Mouse (Mus musculus): ENCODE measurements around the gene Ddr2. TPM values are rescaled to one million over a fixed set of nuclear protein-coding genes. Genes with fewer than 3 reads are reported as not detected.

Ddr2 gene
- polyA plus RNA-seq (2012; rRNA removed) (0.40 and 0.47 TPM in 2 replicates), polyA plus RNA-seq (2014; fragmentation: Nextera tagmentation; extraction: Ambion mirVana) (0.72 and 0.86 TPM in 2 replicates)

DNA sequence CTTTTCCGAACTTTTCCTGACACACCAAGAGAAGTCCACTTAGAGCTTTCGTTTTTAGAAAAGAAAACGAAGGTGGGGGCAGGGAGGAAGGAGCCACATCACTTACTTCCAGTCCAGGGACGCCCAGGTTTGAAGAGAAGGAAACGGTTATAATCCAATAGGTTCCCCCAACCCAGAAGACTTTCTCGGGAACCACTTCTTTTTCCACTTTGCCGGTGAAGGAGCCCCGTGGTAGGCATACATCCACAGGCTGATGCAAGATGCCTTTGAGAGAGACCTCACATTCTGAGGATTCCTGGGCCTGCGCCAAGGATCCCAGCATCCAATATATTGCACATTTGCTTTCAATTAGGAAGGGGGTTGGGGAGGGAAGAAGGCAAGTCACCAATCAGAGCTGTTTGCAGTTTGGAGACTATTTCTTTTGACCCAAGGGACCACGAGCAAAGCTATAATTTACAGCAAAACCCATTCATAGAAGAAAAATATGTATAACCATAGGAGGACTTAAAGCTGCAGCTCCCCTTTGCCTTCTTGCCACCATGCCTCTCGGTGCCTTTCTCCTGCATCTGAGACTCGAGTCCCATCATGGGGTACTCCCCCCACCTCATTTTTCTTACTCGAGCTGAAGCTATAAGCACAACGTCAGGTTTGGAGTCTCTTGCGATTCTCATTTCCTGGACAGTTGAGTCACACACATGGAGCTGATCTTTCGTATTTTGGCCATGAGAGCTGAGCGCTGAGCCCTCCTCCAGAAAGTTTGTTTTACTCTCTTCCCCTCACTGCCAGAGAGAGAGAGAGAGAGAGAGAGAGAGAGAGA, at the start of gene Ddr2:
Ddr2 (minus strand) TSS at position 247 of the 817 bp plus-strand sequence.
- no peak within 1 kb of the TSS for H3K9ac ChIP-seq (replicated peaks)
- peak within 1 kb of the TSS in 1 of 2 experiments; percentile 17; a peak in 1 of 4 replicates for H3K4me3 ChIP-seq (ENCODE audit: insufficient read depth in 1 of 2, low read depth in 2 of 2, low read length in 2 of 2)
- H3K27me3 ChIP-seq (ENCODE audit: control insufficient read depth, insufficient read depth, low read length) = no peaks in the 10 kb centered on the region
- TF ChIP-seq EP300 (IDR thresholded peaks at IDR 0.05; ENCODE audit: low read depth) (no peak), CTCF (IDR thresholded peaks at IDR 0.05; ENCODE audit: low read depth) (no peak)
- WGBS (ENCODE audit: insufficient replicate concordance) = 58% methylated on average over 17 of the region's 17 CpGs
- no peak within 1 kb of the TSS for H3K27ac ChIP-seq
- ATAC-seq (ENCODE audit: insufficient read depth) = no peak
- no peak within 1 kb of the TSS for H3K4me2 ChIP-seq (ENCODE audit: low read depth)
- no peak for DNase-seq (ENCODE audit: low read depth in 3 of 3, low spot score in 3 of 3)
- no peaks in the 10 kb centered on the region for H3K9me3 ChIP-seq (ENCODE audit: control insufficient read depth, low read length)
- no peaks in the 10 kb centered on the region for H3K4me1 ChIP-seq (replicated peaks; ENCODE audit: control insufficient read depth in 2 of 2, insufficient read depth in 2 of 2, low read length in 1 of 2)
- H3K36me3 ChIP-seq (replicated peaks; ENCODE audit: control insufficient read depth, insufficient read depth, low read depth) = no peaks in the 10 kb centered on the region

DNA sequence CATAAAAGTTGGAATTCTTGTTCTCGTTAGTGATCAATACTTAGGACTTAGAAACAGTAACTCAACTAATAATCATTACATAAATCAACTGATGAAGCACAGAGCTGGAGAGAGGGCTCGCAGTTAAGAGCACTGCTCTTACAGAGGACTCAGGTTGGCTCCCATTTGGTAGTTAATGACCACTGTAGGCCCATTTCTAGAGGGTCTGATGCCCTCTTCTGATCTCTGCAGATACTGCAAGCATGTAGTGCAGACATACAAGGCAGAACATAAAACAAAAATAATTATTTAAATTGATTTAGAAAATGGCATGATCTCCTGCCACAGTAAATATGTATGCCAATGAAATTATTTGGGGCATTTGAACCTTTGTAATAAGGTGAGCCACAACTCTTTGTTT, 49.1 kb upstream of the Ddr2 start:
- DNase-seq (ENCODE audit: low read depth in 3 of 3, low spot score in 3 of 3) (no peak), ATAC-seq (ENCODE audit: insufficient read depth) (no peak)
- Histone ChIP-seq H3K36me3 (replicated peaks; ENCODE audit: control insufficient read depth, insufficient read depth, low read depth) (peaks cover 24% of the 10 kb centered on the region), H3K9ac (replicated peaks) (no peak overlapping the region), H3K9me3 (ENCODE audit: control insufficient read depth, low read length) (no peaks in the 10 kb centered on the region), H3K27me3 (ENCODE audit: control insufficient read depth, insufficient read depth, low read length) (no peaks in the 10 kb centered on the region), H3K4me3 (ENCODE audit: insufficient read depth in 1 of 2, low read depth in 2 of 2, low read length in 2 of 2) (no peak overlapping the region), H3K4me2 (ENCODE audit: low read depth) (no peak overlapping the region), H3K27ac (no peak overlapping the region), H3K4me1 (replicated peaks; ENCODE audit: control insufficient read depth in 2 of 2, insufficient read depth in 2 of 2, low read length in 1 of 2) (no peaks in the 10 kb centered on the region)
- no peak for TF ChIP-seq CTCF (IDR thresholded peaks at IDR 0.05; ENCODE audit: low read depth)
- TF ChIP-seq EP300 (IDR thresholded peaks at IDR 0.05; ENCODE audit: low read depth) = no peak
- WGBS (ENCODE audit: insufficient replicate concordance) = 71% methylated on average over 2 of the region's 2 CpGs

DNA sequence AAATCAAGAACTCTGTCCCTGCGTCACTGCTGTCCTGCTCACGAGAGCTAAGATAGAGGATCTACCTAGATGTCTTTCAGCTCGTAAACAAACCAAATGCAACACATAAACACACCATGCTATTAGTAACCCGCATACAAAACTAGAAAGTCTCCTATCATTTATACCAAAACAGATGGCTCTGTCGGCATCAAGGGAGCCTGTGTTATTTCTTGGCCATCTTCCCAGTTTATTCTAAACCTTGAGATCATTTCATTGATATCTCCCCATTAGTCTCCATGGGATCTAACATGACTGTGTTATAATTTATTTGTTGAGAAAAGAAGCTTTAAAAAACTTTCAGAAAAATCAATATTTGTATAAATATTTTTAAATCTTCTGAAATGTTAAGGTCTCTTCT, 45.2 kb upstream of the Ddr2 start:
- TF ChIP-seq EP300 (IDR thresholded peaks at IDR 0.05; ENCODE audit: low read depth) = no peak
- TF ChIP-seq CTCF (IDR thresholded peaks at IDR 0.05; ENCODE audit: low read depth) = no peak
- H3K9me3 ChIP-seq (ENCODE audit: control insufficient read depth, low read length) = no peaks in the 10 kb centered on the region

DNA sequence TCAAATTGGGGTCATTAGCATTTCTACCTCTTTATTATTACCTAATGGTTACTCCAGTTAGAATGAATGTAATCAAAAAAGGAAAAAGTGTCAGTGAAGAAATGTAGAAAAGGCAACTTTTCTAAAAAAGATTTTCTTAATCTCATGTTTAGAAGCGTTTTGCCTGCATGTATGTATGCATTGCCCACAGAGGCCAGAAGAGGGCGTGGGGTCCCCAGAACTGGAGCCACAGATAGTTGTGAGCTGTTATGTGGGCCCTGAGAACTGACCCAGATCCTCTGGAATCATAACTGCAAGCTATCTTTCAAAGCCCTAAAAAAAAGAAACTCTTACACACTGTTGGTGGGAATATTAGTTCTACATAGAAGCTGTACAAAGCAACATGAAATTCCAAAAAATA, 44.7 kb upstream of the Ddr2 start:
- Histone ChIP-seq H3K27ac (no peak overlapping the region), H3K9ac (replicated peaks) (no peak overlapping the region), H3K36me3 (replicated peaks; ENCODE audit: control insufficient read depth, insufficient read depth, low read depth) (peaks cover 20% of the 10 kb centered on the region), H3K4me2 (ENCODE audit: low read depth) (no peak overlapping the region), H3K4me1 (replicated peaks; ENCODE audit: control insufficient read depth in 2 of 2, insufficient read depth in 2 of 2, low read length in 1 of 2) (no peaks in the 10 kb centered on the region), H3K9me3 (ENCODE audit: control insufficient read depth, low read length) (no peaks in the 10 kb centered on the region), H3K4me3 (ENCODE audit: insufficient read depth in 1 of 2, low read depth in 2 of 2, low read length in 2 of 2) (no peak overlapping the region), H3K27me3 (ENCODE audit: control insufficient read depth, insufficient read depth, low read length) (no peaks in the 10 kb centered on the region)
- no peak for TF ChIP-seq EP300 (IDR thresholded peaks at IDR 0.05; ENCODE audit: low read depth)
- TF ChIP-seq CTCF (IDR thresholded peaks at IDR 0.05; ENCODE audit: low read depth) = peak; percentile 52; the same call in 1 of the 2 replicates
- DNase-seq (ENCODE audit: low read depth in 3 of 3, low spot score in 3 of 3) (no peak), ATAC-seq (ENCODE audit: insufficient read depth) (no peak)
- WGBS (ENCODE audit: insufficient replicate concordance) = 73% methylated on average over 2 of the region's 2 CpGs

More for the DNA sequence above, 45.2 kb upstream of the Ddr2 start:
- H3K36me3 ChIP-seq (replicated peaks; ENCODE audit: control insufficient read depth, insufficient read depth, low read depth) = peaks cover 20% of the 10 kb centered on the region
- no peak overlapping the region for H3K4me2 ChIP-seq (ENCODE audit: low read depth)
- no peak for DNase-seq (ENCODE audit: low read depth in 3 of 3, low spot score in 3 of 3)
- no peaks in the 10 kb centered on the region for H3K4me1 ChIP-seq (replicated peaks; ENCODE audit: control insufficient read depth in 2 of 2, insufficient read depth in 2 of 2, low read length in 1 of 2)
- no peak overlapping the region for H3K27ac ChIP-seq
- H3K9ac ChIP-seq (replicated peaks) = no peak overlapping the region
- H3K4me3 ChIP-seq (ENCODE audit: insufficient read depth in 1 of 2, low read depth in 2 of 2, low read length in 2 of 2) = no peak overlapping the region
- no peaks in the 10 kb centered on the region for H3K27me3 ChIP-seq (ENCODE audit: control insufficient read depth, insufficient read depth, low read length)
- ATAC-seq (ENCODE audit: insufficient read depth) = no peak
- WGBS (ENCODE audit: insufficient replicate concordance) = 83% methylated on average over 5 of the region's 5 CpGs

DNA sequence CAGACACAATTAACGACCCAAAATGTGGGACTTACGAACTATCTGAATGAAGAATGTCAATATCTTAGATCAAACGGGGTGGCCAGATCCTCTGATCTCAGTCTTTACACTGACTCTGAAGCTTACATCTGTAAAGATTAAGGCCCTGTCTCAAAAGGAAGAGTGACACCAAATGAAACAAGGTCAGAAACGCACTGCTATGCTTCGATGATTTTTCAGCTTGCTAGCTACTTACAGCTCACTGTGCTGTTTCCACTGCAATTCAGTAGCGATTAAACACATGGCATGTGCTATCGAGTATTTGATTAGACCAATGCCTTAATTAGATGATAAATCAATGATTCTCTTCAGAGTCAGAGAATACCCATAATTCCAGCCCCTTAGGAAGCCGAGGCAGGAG, 43.4 kb upstream of the Ddr2 start:
- peaks cover 21% of the 10 kb centered on the region for H3K36me3 ChIP-seq (replicated peaks; ENCODE audit: control insufficient read depth, insufficient read depth, low read depth)
- ATAC-seq (ENCODE audit: insufficient read depth) (no peak), DNase-seq (ENCODE audit: low read depth in 3 of 3, low spot score in 3 of 3) (no peak)
- no peak overlapping the region for H3K9ac ChIP-seq (replicated peaks)
- no peak overlapping the region for H3K4me2 ChIP-seq (ENCODE audit: low read depth)
- H3K4me3 ChIP-seq (ENCODE audit: insufficient read depth in 1 of 2, low read depth in 2 of 2, low read length in 2 of 2) = no peak overlapping the region
- 89% methylated on average over 8 of the region's 8 CpGs for WGBS (ENCODE audit: insufficient replicate concordance)
- H3K27me3 ChIP-seq (ENCODE audit: control insufficient read depth, insufficient read depth, low read length) = no peaks in the 10 kb centered on the region
- H3K9me3 ChIP-seq (ENCODE audit: control insufficient read depth, low read length) = no peaks in the 10 kb centered on the region
- no peak overlapping the region for H3K27ac ChIP-seq
- TF ChIP-seq EP300 (IDR thresholded peaks at IDR 0.05; ENCODE audit: low read depth) (no peak), CTCF (IDR thresholded peaks at IDR 0.05; ENCODE audit: low read depth) (no peak)
- peaks cover 0 to 6% of the 10 kb centered on the region in 2 experiments for H3K4me1 ChIP-seq (replicated peaks; ENCODE audit: control insufficient read depth in 2 of 2, insufficient read depth in 2 of 2, low read length in 1 of 2)
